Mouse (Mus musculus): ENCODE data around the gene Csf2. TPM values are rescaled to one million over a fixed set of nuclear protein-coding genes. Genes with fewer than 3 reads are reported as not detected.

Csf2 gene
- total and polyA plus RNA-seq, 3 experiments = 0.79 to 2.4 (median 1.9) TPM

GRCm38 (mm10) chr11:54250575-54250974 is 1.1 kb upstream of the Csf2 start:
- no peak overlapping the region for H3K27ac ChIP-seq (ENCODE audit: insufficient read depth, low read depth)
- H3K9me3 ChIP-seq (replicated peaks; ENCODE audit: low read length) = no peaks in the 10 kb centered on the region
- no peak for DNase-seq (ENCODE audit: extremely low read depth)
- H3K36me3 ChIP-seq (replicated peaks in 1 of 2; ENCODE audit: control insufficient read depth in 1 of 2, insufficient read depth in 1 of 2, low read length in 1 of 2) = no peaks in the 10 kb centered on the region
- TF ChIP-seq GABPA (IDR thresholded peaks at IDR 0.05; ENCODE audit: insufficient replicate concordance, low read depth, low read length) (no peak), ZNF384 (IDR thresholded peaks at IDR 0.05; ENCODE audit: low read depth, low read length) (no peak), JUND (conservative IDR thresholded peaks at IDR 0.05; ENCODE audit: low read depth, low read length) (no peak), MAX (IDR thresholded peaks at IDR 0.05; ENCODE audit: low read length) (no peak), ELF1 (IDR thresholded peaks at IDR 0.05; ENCODE audit: low read depth, low read length) (no peak), RCOR1 (conservative IDR thresholded peaks at IDR 0.05; ENCODE audit: low read depth, low read length) (no peak), POLR2AphosphoS2 (IDR thresholded peaks at IDR 0.05; ENCODE audit: low read depth, low read length) (no peak), CHD1 (IDR thresholded peaks at IDR 0.05; ENCODE audit: low read depth, low read length) (no peak), ZKSCAN1 (IDR thresholded peaks at IDR 0.05; ENCODE audit: borderline replicate concordance, low read depth, low read length) (no peak), POLR2A (IDR thresholded peaks at IDR 0.05; ENCODE audit: low read depth, low read length) (no peak), HCFC1 (IDR thresholded peaks at IDR 0.05; ENCODE audit: low read depth, low read length) (no peak), TCF12 (IDR thresholded peaks at IDR 0.05; ENCODE audit: low read depth, low read length) (no peak), SMC3 (IDR thresholded peaks at IDR 0.05; ENCODE audit: low read depth, low read length) (no peak), EP300 (IDR thresholded peaks at IDR 0.05; ENCODE audit: low read length) (no peak), TBP (conservative IDR thresholded peaks at IDR 0.05; ENCODE audit: low read depth, low read length) (no peak)
- H3K4me2 ChIP-seq (ENCODE audit: insufficient read depth, low read depth, poor library complexity, severe bottlenecking) = no peak overlapping the region
- H3K27me3 ChIP-seq (replicated peaks) = no peaks in the 10 kb centered on the region
- in situ Hi-C loops (cut with MboI; ENCODE audit: low pct_ligation_motif_present, low pct_unique_long_range_greater_than_20kb, low sequenced_read_pairs) = loop anchor here (5.0 kb wide), 1 partner anchor 108 kb away; no protein-coding TSS in a partner anchor
- dilution Hi-C loops (cut with MboI; ENCODE audit: extremely low pct_ligation_motif_present, extremely low pct_unique_long_range_greater_than_20kb, low sequenced_read_pairs) = no loop called here
- H3K9ac ChIP-seq (ENCODE audit: insufficient read depth, low read depth) = no peak overlapping the region
- no peaks in the 10 kb centered on the region for H3K79me2 ChIP-seq (replicated peaks; ENCODE audit: control insufficient read depth, extremely low read depth, insufficient read depth, poor library complexity, severe bottlenecking)
- H3K4me1 ChIP-seq (ENCODE audit: control insufficient read depth in 1 of 2, insufficient read depth in 2 of 2) = peaks cover 14 to 54% of the 10 kb centered on the region in 2 experiments
- H3K4me3 ChIP-seq (replicated peaks in 1 of 3; ENCODE audit: low read depth in 2 of 3, low read length in 2 of 3, poor library complexity in 1 of 3) = no peak overlapping the region

- H3K9ac ChIP-seq (ENCODE audit: insufficient read depth, low read depth) = no peak overlapping the region
- TF ChIP-seq ETS1 (conservative IDR thresholded peaks at IDR 0.05; ENCODE audit: low read depth, low read length) = no peak
- TF ChIP-seq USF1 (IDR thresholded peaks at IDR 0.05; ENCODE audit: low read depth, low read length) = no peak
- no peak for TF ChIP-seq CHD2 (IDR thresholded peaks at IDR 0.05; ENCODE audit: low read length)
- TF ChIP-seq MAZ (IDR thresholded peaks at IDR 0.05; ENCODE audit: low read depth, low read length) = no peak
- TF ChIP-seq HCFC1 (IDR thresholded peaks at IDR 0.05; ENCODE audit: low read depth, low read length) = no peak
- no peak for TF ChIP-seq EP300 (IDR thresholded peaks at IDR 0.05; ENCODE audit: low read length)
- no peak for TF ChIP-seq USF2 (conservative IDR thresholded peaks at IDR 0.05; ENCODE audit: low read depth, low read length)
- TF ChIP-seq ELF1 (IDR thresholded peaks at IDR 0.05; ENCODE audit: low read depth, low read length) = no peak
- no peak for TF ChIP-seq PAX5 (IDR thresholded peaks at IDR 0.05; ENCODE audit: low read length)
- no peak for TF ChIP-seq BHLHE40 (IDR thresholded peaks at IDR 0.05; ENCODE audit: low read depth, low read length)
- no peak for TF ChIP-seq JUND (conservative IDR thresholded peaks at IDR 0.05; ENCODE audit: low read depth, low read length)
- no peak for TF ChIP-seq RCOR1 (conservative IDR thresholded peaks at IDR 0.05; ENCODE audit: low read depth, low read length)
- no peak for TF ChIP-seq E2F4 (IDR thresholded peaks at IDR 0.05; ENCODE audit: insufficient replicate concordance, low read depth, low read length)
- TF ChIP-seq IRF4 (IDR thresholded peaks at IDR 0.05; ENCODE audit: low read depth, low read length) = no peak
- no peak for TF ChIP-seq KAT2A (IDR thresholded peaks at IDR 0.05; ENCODE audit: insufficient replicate concordance, low read length)
- peaks cover 14 to 57% of the 10 kb centered on the region in 2 experiments for H3K4me1 ChIP-seq (ENCODE audit: control insufficient read depth in 1 of 2, insufficient read depth in 2 of 2)
- no peak overlapping the region for H3K4me3 ChIP-seq (replicated peaks in 1 of 3; ENCODE audit: low read depth in 2 of 3, low read length in 2 of 3, poor library complexity in 1 of 3)
- no peaks in the 10 kb centered on the region for H3K36me3 ChIP-seq (replicated peaks in 1 of 2; ENCODE audit: control insufficient read depth in 1 of 2, insufficient read depth in 1 of 2, low read length in 1 of 2)
- no peaks in the 10 kb centered on the region for H3K79me2 ChIP-seq (replicated peaks; ENCODE audit: control insufficient read depth, extremely low read depth, insufficient read depth, poor library complexity, severe bottlenecking)
- H3K4me2 ChIP-seq (ENCODE audit: insufficient read depth, low read depth, poor library complexity, severe bottlenecking) = no peak overlapping the region
- dilution Hi-C loops (cut with MboI; ENCODE audit: extremely low pct_ligation_motif_present, extremely low pct_unique_long_range_greater_than_20kb, low sequenced_read_pairs) (no loop called here), in situ Hi-C loops (cut with MboI; ENCODE audit: low pct_ligation_motif_present, low pct_unique_long_range_greater_than_20kb, low sequenced_read_pairs) (loop anchor here (5.0 kb wide), 1 partner anchor 107 kb away; no protein-coding TSS in a partner anchor)
- H3K9me3 ChIP-seq (replicated peaks; ENCODE audit: low read length) = no peaks in the 10 kb centered on the region
- no peak overlapping the region for H3K27ac ChIP-seq (ENCODE audit: insufficient read depth, low read depth)
- H3K27me3 ChIP-seq (replicated peaks) = no peaks in the 10 kb centered on the region
- no peak for DNase-seq (ENCODE audit: extremely low read depth)
Measured at GRCm38 (mm10) chr11:54249748-54250147, 281 bp upstream of the Csf2 start.
